Mouse (Mus musculus): ENCODE measurements around the gene Btrc. TPM values are rescaled to one million over a fixed set of nuclear protein-coding genes. Genes with fewer than 3 reads are reported as not detected.

Btrc gene
- polyA plus RNA-seq, 1 experiment from 2014 or later = 37.4 TPM

- Histone ChIP-seq H3K9ac (no peak overlapping the region), H3K27ac (no peak overlapping the region), H3K4me2 (no peak overlapping the region), H3K27me3 (no peaks in the 10 kb centered on the region), H3K9me3 (no peaks in the 10 kb centered on the region), H3K4me3 (no peak overlapping the region), H3K4me1 (0 out of 2 replicates have a peak, but pooled peaks cover 3% of the 10 kb centered on the region), H3K36me3 (peaks cover 31% of the 10 kb centered on the region)
- WGBS = 96% methylated on average over 2 of the region's 2 CpGs
- no peak for ATAC-seq (ENCODE audit: borderline replicate concordance, extremely low read depth, low FRiP score, low TSS enrichment)
Measured at GRCm38 (mm10) chr19:45515341-45515740, 151.8 kb downstream of the Btrc start.

GRCm38 (mm10) chr19:45516264-45516663 lies 152.7 kb downstream of the Btrc start:
- H3K4me3 ChIP-seq = no peak overlapping the region
- 0 out of 2 replicates have a peak, but pooled peaks cover 3% of the 10 kb centered on the region for H3K4me1 ChIP-seq
- 92% methylated on average over 12 of the region's 12 CpGs for whole genome bisulfite sequencing
- peaks cover 36% of the 10 kb centered on the region for H3K36me3 ChIP-seq
- no peak overlapping the region for H3K27ac ChIP-seq
- H3K27me3 ChIP-seq = no peaks in the 10 kb centered on the region
- no peak overlapping the region for H3K4me2 ChIP-seq
- no peak for ATAC-seq (ENCODE audit: borderline replicate concordance, extremely low read depth, low FRiP score, low TSS enrichment)
- no peak overlapping the region for H3K9ac ChIP-seq
- no peaks in the 10 kb centered on the region for H3K9me3 ChIP-seq

- Histone ChIP-seq H3K9ac (no peak overlapping the region), H3K4me1 (peaks cover 10% of the 10 kb centered on the region), H3K27ac (no peak overlapping the region), H3K4me3 (no peak overlapping the region), H3K4me2 (no peak overlapping the region), H3K9me3 (no peaks in the 10 kb centered on the region), H3K27me3 (no peaks in the 10 kb centered on the region), H3K36me3 (peaks cover 18% of the 10 kb centered on the region; the same call in 1 of the 2 replicates)
- ATAC-seq (ENCODE audit: borderline replicate concordance, extremely low read depth, low FRiP score, low TSS enrichment) = no peak
- WGBS = 80% methylated on average over 7 of the region's 7 CpGs
Measured at GRCm38 (mm10) chr19:45527382-45527781, 163.8 kb downstream of the Btrc start.

GRCm38 (mm10) chr19:45527931-45528534 lies 164.5 kb downstream of the Btrc start:
- Histone ChIP-seq H3K4me1 (peaks cover 10% of the 10 kb centered on the region), H3K9ac (no peak overlapping the region), H3K27ac (no peak overlapping the region), H3K9me3 (no peaks in the 10 kb centered on the region), H3K27me3 (no peaks in the 10 kb centered on the region), H3K36me3 (peaks cover 15% of the 10 kb centered on the region; the same call in 1 of the 2 replicates), H3K4me2 (no peak overlapping the region), H3K4me3 (no peak overlapping the region)
- 81% methylated on average over 10 of the region's 10 CpGs for WGBS
- no peak for ATAC-seq (ENCODE audit: borderline replicate concordance, extremely low read depth, low FRiP score, low TSS enrichment)

GRCm38 (mm10) chr19:45529294-45529693 lies 165.8 kb downstream of the Btrc start:
- no peak overlapping the region for H3K4me2 ChIP-seq
- H3K9ac ChIP-seq = no peak overlapping the region
- ATAC-seq (ENCODE audit: borderline replicate concordance, extremely low read depth, low FRiP score, low TSS enrichment) = no peak
- no peak overlapping the region for H3K4me3 ChIP-seq
- H3K4me1 ChIP-seq = peaks cover 10% of the 10 kb centered on the region
- no peaks in the 10 kb centered on the region for H3K9me3 ChIP-seq
- WGBS = 79% methylated on average over 5 of the region's 5 CpGs
- H3K27me3 ChIP-seq = no peaks in the 10 kb centered on the region
- peak overlapping the region; percentile 55; the same call in 1 of the 2 replicates for H3K27ac ChIP-seq
- H3K36me3 ChIP-seq = peaks cover 15% of the 10 kb centered on the region; the same call in 1 of the 2 replicates

GRCm38 (mm10) chr19:45530200-45530995 lies 166.9 kb downstream of the Btrc start:
- WGBS = 55% methylated on average over 15 of the region's 15 CpGs
- H3K27ac ChIP-seq = peak overlapping the region; percentile 55
- H3K9me3 ChIP-seq = no peaks in the 10 kb centered on the region
- no peaks in the 10 kb centered on the region for H3K27me3 ChIP-seq
- peaks cover 15% of the 10 kb centered on the region; the same call in 1 of the 2 replicates for H3K36me3 ChIP-seq
- peaks cover 10% of the 10 kb centered on the region for H3K4me1 ChIP-seq
- no peak overlapping the region for H3K4me2 ChIP-seq
- ATAC-seq (ENCODE audit: borderline replicate concordance, extremely low read depth, low FRiP score, low TSS enrichment) = peak; percentile 75
- H3K9ac ChIP-seq = no peak overlapping the region
- H3K4me3 ChIP-seq = no peak overlapping the region

GRCm38 (mm10) chr19:45531554-45531953 lies 168.0 kb downstream of the Btrc start:
- Histone ChIP-seq H3K4me2 (no peak overlapping the region), H3K4me3 (no peak overlapping the region), H3K36me3 (peaks cover 15% of the 10 kb centered on the region; the same call in 1 of the 2 replicates), H3K9me3 (no peaks in the 10 kb centered on the region), H3K27me3 (no peaks in the 10 kb centered on the region), H3K4me1 (peaks cover 10% of the 10 kb centered on the region), H3K9ac (no peak overlapping the region), H3K27ac (no peak overlapping the region)
- WGBS = 56% methylated on average over 6 of the region's 6 CpGs
- ATAC-seq (ENCODE audit: borderline replicate concordance, extremely low read depth, low FRiP score, low TSS enrichment) = no peak

- Histone ChIP-seq H3K27ac (no peak overlapping the region), H3K4me2 (no peak overlapping the region), H3K9ac (no peak overlapping the region), H3K9me3 (no peaks in the 10 kb centered on the region), H3K4me3 (no peak overlapping the region), H3K27me3 (no peaks in the 10 kb centered on the region), H3K36me3 (peaks cover 4% of the 10 kb centered on the region; the same call in 1 of the 2 replicates), H3K4me1 (peaks cover 10% of the 10 kb centered on the region)
- 48% methylated on average over 7 of the region's 7 CpGs for WGBS
- ATAC-seq (ENCODE audit: borderline replicate concordance, extremely low read depth, low FRiP score, low TSS enrichment) = no peak
Measured at GRCm38 (mm10) chr19:45533617-45534016, 170.1 kb downstream of the Btrc start.

GRCm38 (mm10) chr19:45535214-45535735 lies 171.7 kb downstream of the Btrc start:
- Histone ChIP-seq H3K9me3 (no peaks in the 10 kb centered on the region), H3K27ac (no peak overlapping the region), H3K9ac (no peak overlapping the region), H3K4me3 (no peak overlapping the region), H3K4me2 (no peak overlapping the region), H3K36me3 (no peaks in the 10 kb centered on the region), H3K27me3 (peaks cover 6% of the 10 kb centered on the region; the same call in 1 of the 2 replicates), H3K4me1 (0 out of 2 replicates have a peak, but pooled peaks cover 4% of the 10 kb centered on the region)
- WGBS = 74% methylated on average over 8 of the region's 8 CpGs
- no peak; the same call in 1 of the 2 replicates for ATAC-seq (ENCODE audit: borderline replicate concordance, extremely low read depth, low FRiP score, low TSS enrichment)

- peaks cover 12% of the 10 kb centered on the region for H3K27me3 ChIP-seq
- no peaks in the 10 kb centered on the region for H3K9me3 ChIP-seq
- no peak overlapping the region for H3K27ac ChIP-seq
- H3K36me3 ChIP-seq = no peaks in the 10 kb centered on the region
- H3K9ac ChIP-seq = no peak overlapping the region
- 54% methylated on average over 6 of the region's 6 CpGs for WGBS
- ATAC-seq (ENCODE audit: borderline replicate concordance, extremely low read depth, low FRiP score, low TSS enrichment) = no peak
- no peak overlapping the region for H3K4me3 ChIP-seq
- H3K4me1 ChIP-seq = 0 out of 2 replicates have a peak, but pooled peaks cover 7% of the 10 kb centered on the region
- H3K4me2 ChIP-seq = no peak overlapping the region
Measured at GRCm38 (mm10) chr19:45535929-45536328, 172.4 kb downstream of the Btrc start.

GRCm38 (mm10) chr19:45537505-45537904 lies 174.0 kb downstream of the Btrc start:
- Histone ChIP-seq H3K4me3 (no peak overlapping the region), H3K4me2 (no peak overlapping the region), H3K9me3 (no peaks in the 10 kb centered on the region), H3K27ac (no peak overlapping the region), H3K36me3 (no peaks in the 10 kb centered on the region), H3K9ac (no peak overlapping the region), H3K27me3 (peaks cover 28% of the 10 kb centered on the region), H3K4me1 (peaks cover 9% of the 10 kb centered on the region; the same call in 1 of the 2 replicates)
- ATAC-seq (ENCODE audit: borderline replicate concordance, extremely low read depth, low FRiP score, low TSS enrichment) = no peak
- 47% methylated on average over 1 of the region's 1 CpGs for WGBS

Measured in lung, embryonic 15.5 days (tissue).